Mouse (Mus musculus): Measurements from ENCODE around the gene Nexn. TPM values are rescaled to one million over a fixed set of nuclear protein-coding genes. Genes with fewer than 3 reads are reported as not detected.

Nexn gene
- polyA plus RNA-seq, 1 experiment from 2014 or later: 2.6 TPM

DNA sequence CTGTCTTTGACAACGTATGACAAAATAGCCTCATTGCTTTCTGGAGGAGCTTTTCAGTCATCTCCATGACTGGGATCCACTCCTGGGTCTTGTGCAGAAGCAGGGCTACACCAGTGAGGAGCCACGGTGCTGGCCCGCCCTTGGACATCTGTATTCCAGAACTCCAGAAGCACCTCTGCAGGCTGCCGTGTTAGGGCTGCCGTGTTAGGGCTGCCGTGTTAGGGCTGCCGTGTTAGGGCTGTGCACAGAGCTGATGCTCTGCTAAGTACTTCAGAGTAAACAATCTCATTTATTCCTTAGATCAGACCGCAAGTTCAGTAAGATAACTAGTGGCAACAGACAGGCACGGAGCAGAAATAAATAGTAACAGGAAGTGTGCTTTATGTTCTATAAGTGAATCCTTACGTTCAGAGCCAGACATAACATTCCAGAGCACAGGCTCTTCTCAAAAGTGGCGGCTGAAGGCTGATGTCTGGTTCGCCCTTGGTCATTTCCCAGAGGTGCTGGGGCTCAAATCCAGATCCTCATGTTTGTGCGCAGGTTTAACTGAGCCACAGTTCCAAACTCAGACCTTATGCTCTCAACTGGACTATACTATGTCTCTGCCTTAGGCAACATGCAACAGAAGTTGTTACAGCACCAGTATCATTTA, 27.5 kb upstream of the Nexn start:
- Histone ChIP-seq H3K27ac (no peak overlapping the region), H3K9ac (no peak overlapping the region), H3K4me3 (no peak overlapping the region), H3K27me3 (no peaks in the 10 kb centered on the region), H3K36me3 (ENCODE audit: poor library complexity, severe bottlenecking) (peaks cover 72% of the 10 kb centered on the region), H3K9me3 (replicated peaks) (no peaks in the 10 kb centered on the region), H3K4me2 (no peak overlapping the region), H3K4me1 (no peaks in the 10 kb centered on the region)
- 92% methylated on average over 13 of the region's 13 CpGs for WGBS
- ATAC-seq: no peak

DNA sequence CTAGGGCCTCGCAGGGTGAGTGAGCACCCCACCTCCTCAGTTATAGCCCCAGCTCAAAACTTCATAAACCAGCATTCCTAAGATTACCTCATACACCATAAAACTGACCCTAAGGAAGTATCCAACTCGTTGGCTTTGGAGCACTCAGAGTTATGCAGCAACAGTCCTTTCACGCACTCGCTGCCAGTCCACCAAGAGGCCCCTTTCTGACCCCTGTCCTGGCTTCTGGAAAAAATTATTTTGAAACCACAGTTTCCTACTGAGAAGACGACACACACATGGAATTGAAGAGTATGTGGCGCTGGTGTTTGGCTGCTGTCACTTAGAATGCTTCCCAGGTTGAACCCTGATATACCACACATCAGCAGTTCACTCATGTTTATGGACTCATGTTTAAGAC, 25.7 kb upstream of the Nexn start:
- 96% methylated on average over 6 of the region's 6 CpGs for WGBS
- ATAC-seq: no peak
- no peaks in the 10 kb centered on the region for H3K4me1 ChIP-seq

DNA sequence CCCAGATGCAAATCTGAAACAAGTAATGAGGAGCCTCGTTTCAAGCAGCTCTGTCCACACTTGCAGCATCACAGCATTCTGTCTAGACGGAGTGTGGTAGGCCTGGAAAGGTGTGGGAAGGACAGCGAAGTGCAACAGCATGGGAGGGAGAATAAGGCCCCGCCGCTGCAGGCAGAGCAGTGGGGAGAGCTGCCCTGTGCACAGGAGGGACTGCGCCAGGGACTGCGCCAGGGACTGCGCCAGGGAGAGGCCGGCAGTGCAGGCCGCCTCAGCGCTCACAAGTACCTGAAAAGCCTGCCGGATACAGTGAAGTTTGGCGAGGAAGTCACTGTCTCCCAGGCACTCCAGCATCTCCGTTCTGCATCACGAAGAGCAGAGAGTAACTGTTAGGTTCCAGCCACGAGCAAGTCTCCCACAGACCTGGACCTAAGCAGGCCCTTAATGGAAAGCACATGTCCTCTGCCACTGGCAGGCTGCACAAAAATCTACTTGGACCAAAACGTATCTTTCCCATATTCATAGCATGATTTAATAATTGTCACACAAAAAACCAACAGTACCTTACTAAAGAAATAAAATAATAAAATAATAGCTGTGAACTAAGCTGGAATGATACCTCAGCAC, 24.1 kb upstream of the Nexn start:
- H3K9me3 ChIP-seq (replicated peaks): no peaks in the 10 kb centered on the region
- no peak overlapping the region for H3K9ac ChIP-seq
- H3K27me3 ChIP-seq: no peaks in the 10 kb centered on the region
- H3K27ac ChIP-seq: no peak overlapping the region
- WGBS: 85% methylated on average over 17 of the region's 17 CpGs
- no peak overlapping the region for H3K4me2 ChIP-seq
- ATAC-seq: no peak
- H3K36me3 ChIP-seq (ENCODE audit: poor library complexity, severe bottlenecking): peaks cover 78% of the 10 kb centered on the region
- H3K4me3 ChIP-seq: no peak overlapping the region
- no peaks in the 10 kb centered on the region for H3K4me1 ChIP-seq

More for the DNA sequence above, 25.7 kb upstream of the Nexn start:
- H3K36me3 ChIP-seq (ENCODE audit: poor library complexity, severe bottlenecking): peaks cover 79% of the 10 kb centered on the region
- H3K27ac ChIP-seq: no peak overlapping the region
- no peaks in the 10 kb centered on the region for H3K27me3 ChIP-seq
- no peak overlapping the region for H3K9ac ChIP-seq
- no peak overlapping the region for H3K4me3 ChIP-seq
- no peaks in the 10 kb centered on the region for H3K9me3 ChIP-seq (replicated peaks)
- no peak overlapping the region for H3K4me2 ChIP-seq

DNA sequence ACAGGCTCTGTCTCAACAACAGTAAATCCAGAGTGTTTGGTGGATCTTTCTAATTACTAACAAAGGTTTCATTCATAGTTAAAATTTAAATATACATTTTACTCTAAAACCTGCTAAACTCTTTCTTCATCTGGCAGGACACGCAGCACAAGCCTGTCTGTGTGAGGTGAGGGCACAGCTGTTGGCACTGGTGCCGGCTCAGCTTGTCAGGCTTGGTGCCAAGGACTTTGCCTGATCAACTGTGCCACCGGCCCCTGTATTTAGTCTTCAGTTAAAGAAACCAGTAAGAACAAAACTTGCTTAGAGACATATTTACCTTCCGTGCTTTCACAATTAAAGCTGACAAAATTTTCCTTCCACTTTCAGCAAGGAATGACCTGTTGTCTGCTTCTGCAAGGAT, 22.6 kb upstream of the Nexn start:
- ATAC-seq: no peak
- WGBS: 85% methylated on average over 4 of the region's 4 CpGs
- no peaks in the 10 kb centered on the region for H3K9me3 ChIP-seq (replicated peaks)
- H3K27me3 ChIP-seq: no peaks in the 10 kb centered on the region
- H3K9ac ChIP-seq: no peak overlapping the region
- peaks cover 80% of the 10 kb centered on the region for H3K36me3 ChIP-seq (ENCODE audit: poor library complexity, severe bottlenecking)
- H3K4me2 ChIP-seq: no peak overlapping the region
- H3K4me3 ChIP-seq: no peak overlapping the region
- no peaks in the 10 kb centered on the region for H3K4me1 ChIP-seq
- H3K27ac ChIP-seq: no peak overlapping the region

DNA sequence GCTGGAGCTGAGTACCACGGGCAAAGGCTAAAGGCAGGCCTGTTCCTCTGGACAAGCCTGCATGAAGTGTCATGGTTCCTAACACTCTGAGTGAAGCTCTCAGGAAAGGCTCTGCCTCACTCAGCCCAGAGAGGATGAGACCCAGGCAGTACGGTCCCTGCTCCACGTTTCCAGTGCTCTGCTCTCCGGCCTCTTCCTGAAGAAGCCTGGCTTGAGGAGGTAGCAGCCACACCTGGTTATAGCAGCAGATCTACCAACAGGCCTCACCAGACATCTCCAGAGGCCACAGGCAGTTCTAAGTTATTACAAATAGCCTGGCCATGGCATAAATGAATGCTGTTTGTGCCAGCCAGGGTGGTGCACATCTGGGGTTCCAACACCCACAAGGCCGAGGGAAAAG, 22.1 kb upstream of the Nexn start:
- no peak for ATAC-seq
- Histone ChIP-seq H3K27me3 (no peaks in the 10 kb centered on the region), H3K27ac (no peak overlapping the region), H3K36me3 (ENCODE audit: poor library complexity, severe bottlenecking) (peaks cover 79% of the 10 kb centered on the region), H3K4me2 (no peak overlapping the region), H3K9me3 (replicated peaks) (no peaks in the 10 kb centered on the region), H3K4me1 (no peaks in the 10 kb centered on the region), H3K9ac (no peak overlapping the region), H3K4me3 (no peak overlapping the region)
- WGBS: 94% methylated on average over 5 of the region's 5 CpGs

DNA sequence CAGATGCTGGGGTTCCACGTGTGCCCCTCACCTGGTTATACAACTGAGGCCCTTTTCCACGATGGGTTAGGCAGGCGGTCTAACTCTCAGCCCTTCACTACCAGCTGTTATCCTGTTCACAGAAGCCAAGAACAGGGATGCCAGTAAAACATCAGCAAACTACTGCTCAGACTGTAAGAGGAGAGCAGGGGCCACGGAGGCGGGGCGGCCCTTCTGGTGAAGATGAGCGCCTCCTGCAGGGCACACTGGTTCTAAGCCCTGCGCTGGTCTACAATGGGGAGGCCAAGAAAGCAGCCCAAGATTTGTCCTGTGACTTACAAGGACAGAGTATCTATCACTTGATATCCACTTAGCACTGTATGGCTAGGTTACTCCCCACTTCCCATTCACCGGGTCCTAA, 21.7 kb upstream of the Nexn start:
- Histone ChIP-seq H3K36me3 (ENCODE audit: poor library complexity, severe bottlenecking) (peaks cover 82% of the 10 kb centered on the region), H3K4me3 (no peak overlapping the region), H3K9ac (no peak overlapping the region), H3K27ac (no peak overlapping the region), H3K4me1 (no peaks in the 10 kb centered on the region), H3K9me3 (replicated peaks) (no peaks in the 10 kb centered on the region), H3K4me2 (no peak overlapping the region), H3K27me3 (no peaks in the 10 kb centered on the region)
- no peak for ATAC-seq
- WGBS: 82% methylated on average over 9 of the region's 9 CpGs

DNA sequence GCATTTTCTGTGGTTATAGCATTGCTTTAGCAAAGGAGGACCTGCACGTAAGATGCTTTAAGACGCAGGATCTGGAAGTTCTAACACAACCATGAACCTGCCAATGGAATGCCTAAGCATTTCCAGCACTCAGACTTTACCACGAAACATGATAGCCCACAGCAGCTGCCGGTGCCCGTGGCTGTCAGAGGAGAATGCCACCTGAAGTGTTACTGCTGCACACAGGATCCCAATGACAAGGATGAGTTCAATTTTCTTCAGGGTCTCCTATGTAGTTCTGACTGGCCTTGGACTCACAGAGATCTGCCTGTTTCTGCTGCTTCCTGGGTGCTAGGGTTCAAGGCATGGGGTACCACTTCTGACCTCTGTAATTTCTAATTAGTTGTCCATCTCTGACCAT, 18.6 kb upstream of the Nexn start:
- ATAC-seq: no peak
- no peaks in the 10 kb centered on the region for H3K9me3 ChIP-seq (replicated peaks)
- no peak overlapping the region for H3K9ac ChIP-seq
- no peak overlapping the region for H3K4me2 ChIP-seq
- no peaks in the 10 kb centered on the region for H3K4me1 ChIP-seq
- no peaks in the 10 kb centered on the region for H3K27me3 ChIP-seq
- H3K4me3 ChIP-seq: no peak overlapping the region
- H3K27ac ChIP-seq: no peak overlapping the region
- 97% methylated on average over 5 of the region's 5 CpGs for WGBS
- H3K36me3 ChIP-seq (ENCODE audit: poor library complexity, severe bottlenecking): peaks cover 74% of the 10 kb centered on the region

DNA sequence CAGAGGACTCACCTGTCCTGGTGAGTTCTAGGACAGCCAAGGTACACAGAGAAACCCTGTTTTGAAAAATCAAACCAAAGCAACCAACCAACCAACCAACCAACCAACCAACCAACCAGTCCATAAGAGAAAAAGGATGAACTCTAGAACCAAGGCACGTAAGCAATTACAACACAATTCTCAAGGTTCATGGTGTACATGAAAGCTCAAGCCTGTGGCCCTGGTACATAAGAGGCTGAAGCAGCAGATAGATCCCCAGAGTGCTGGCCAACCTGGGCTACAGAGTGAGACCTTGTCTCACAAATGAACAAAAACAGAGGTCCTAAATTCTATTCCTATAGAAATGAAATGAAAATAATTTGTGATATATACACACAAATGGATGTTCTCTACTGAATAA, 18.2 kb upstream of the Nexn start:
- Histone ChIP-seq H3K4me2 (no peak overlapping the region), H3K36me3 (ENCODE audit: poor library complexity, severe bottlenecking) (peaks cover 71% of the 10 kb centered on the region)

DNA sequence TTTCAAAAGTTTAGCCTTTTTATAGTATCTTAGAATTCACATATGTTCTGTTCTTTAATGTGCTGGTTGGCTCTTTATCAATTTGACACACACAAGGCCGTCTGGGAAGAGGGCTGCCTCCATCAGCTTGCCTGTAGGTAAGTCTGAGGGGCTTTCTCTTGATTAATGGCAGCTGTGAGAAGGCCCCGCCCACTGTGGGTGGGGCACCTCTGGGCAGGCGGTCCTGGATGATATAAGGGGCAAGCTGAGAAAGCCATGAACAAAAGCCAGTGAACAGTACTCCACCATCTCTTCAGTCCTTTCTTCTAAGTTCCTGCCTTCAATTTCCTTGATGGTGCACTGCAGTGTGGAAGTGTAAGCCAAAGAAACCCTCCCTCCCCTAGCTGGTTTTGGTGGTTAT, 16.0 kb upstream of the Nexn start:
- no peak for ATAC-seq
- no peak overlapping the region for H3K4me2 ChIP-seq
- H3K27ac ChIP-seq: no peak overlapping the region
- H3K27me3 ChIP-seq: no peaks in the 10 kb centered on the region
- H3K36me3 ChIP-seq (ENCODE audit: poor library complexity, severe bottlenecking): peaks cover 62% of the 10 kb centered on the region
- H3K4me3 ChIP-seq: no peak overlapping the region
- no peak overlapping the region for H3K9ac ChIP-seq
- 41% methylated on average over 3 of the region's 3 CpGs for WGBS
- no peaks in the 10 kb centered on the region for H3K9me3 ChIP-seq (replicated peaks)
- H3K4me1 ChIP-seq: no peaks in the 10 kb centered on the region

More for the DNA sequence above, 18.2 kb upstream of the Nexn start:
- no peak for ATAC-seq
- H3K27ac ChIP-seq: no peak overlapping the region
- 97% methylated on average over 1 of the region's 1 CpGs for WGBS
- no peaks in the 10 kb centered on the region for H3K27me3 ChIP-seq
- H3K9ac ChIP-seq: no peak overlapping the region
- no peaks in the 10 kb centered on the region for H3K4me1 ChIP-seq
- H3K4me3 ChIP-seq: no peak overlapping the region
- H3K9me3 ChIP-seq (replicated peaks): no peaks in the 10 kb centered on the region

DNA sequence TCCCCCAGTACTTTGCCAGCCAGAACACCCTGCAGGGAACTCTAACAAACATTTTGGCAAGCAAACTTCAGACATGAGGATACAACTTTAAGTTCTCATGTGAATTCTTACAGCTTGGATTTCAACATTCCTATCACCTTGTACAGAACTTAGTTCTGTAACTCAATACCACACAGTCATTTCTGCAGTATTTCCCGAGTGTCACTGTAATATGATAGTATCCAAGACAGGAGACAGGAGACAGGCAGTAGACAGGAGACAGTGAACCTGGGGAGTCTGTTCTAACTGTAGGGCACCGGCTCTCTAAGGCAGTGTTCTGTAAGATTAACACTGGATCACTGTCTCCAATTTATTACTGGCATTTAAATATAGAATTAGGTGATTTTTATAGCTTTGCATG, 12.3 kb upstream of the Nexn start:
- H3K4me2 ChIP-seq: no peak overlapping the region
- WGBS: 82% methylated on average over 2 of the region's 2 CpGs
- no peak for ATAC-seq

DNA sequence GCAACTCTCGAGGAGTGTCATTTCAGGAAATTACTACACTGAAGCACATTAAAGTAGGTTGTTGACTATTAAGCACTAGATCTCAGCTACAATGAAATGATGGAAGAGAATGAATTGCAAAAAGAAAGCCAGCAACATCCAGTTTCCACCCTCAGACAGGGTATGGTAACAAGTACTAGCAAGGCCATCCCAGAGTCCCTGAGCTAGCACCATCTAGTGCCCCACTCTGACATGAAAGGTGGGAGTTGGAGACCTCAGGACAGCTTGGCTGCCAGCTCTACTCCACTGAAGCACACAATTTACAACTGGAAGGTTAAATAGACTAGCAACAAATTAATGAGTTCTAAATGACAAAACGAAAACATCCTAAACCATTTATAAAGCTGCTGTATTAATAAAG, 11.8 kb upstream of the Nexn start:
- Histone ChIP-seq H3K27ac (no peak overlapping the region), H3K4me1 (no peaks in the 10 kb centered on the region), H3K27me3 (no peaks in the 10 kb centered on the region), H3K4me3 (no peak overlapping the region), H3K36me3 (ENCODE audit: poor library complexity, severe bottlenecking) (peaks cover 46% of the 10 kb centered on the region), H3K4me2 (no peak overlapping the region), H3K9ac (no peak overlapping the region), H3K9me3 (replicated peaks) (no peaks in the 10 kb centered on the region)
- 93% methylated on average over 2 of the region's 2 CpGs for WGBS
- no peak for ATAC-seq

More for the DNA sequence above, 12.3 kb upstream of the Nexn start:
- Histone ChIP-seq H3K9ac (no peak overlapping the region), H3K9me3 (replicated peaks) (no peaks in the 10 kb centered on the region), H3K36me3 (ENCODE audit: poor library complexity, severe bottlenecking) (peaks cover 46% of the 10 kb centered on the region), H3K4me1 (no peaks in the 10 kb centered on the region), H3K27me3 (no peaks in the 10 kb centered on the region), H3K4me3 (no peak overlapping the region), H3K27ac (no peak overlapping the region)

DNA sequence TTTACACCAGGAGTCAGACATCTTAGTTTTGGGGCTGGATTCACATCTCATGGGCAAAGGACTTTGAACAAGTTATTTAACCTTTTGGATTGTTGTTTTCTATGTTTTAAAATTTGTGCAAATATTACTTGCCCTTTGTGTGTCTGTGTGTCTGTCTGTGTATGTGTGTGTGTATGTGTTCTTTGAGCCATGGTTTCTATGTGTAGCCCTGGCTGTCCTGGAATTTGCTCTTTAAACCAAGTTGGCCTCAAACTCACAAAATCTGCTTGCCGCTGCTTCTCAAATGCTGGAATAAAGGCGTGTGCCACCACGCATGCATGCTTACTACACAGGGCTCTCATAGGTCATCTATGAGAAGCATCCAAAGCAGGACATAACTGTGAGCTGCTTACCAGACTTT, 10.8 kb upstream of the Nexn start:
- WGBS: 100% methylated on average over 3 of the region's 3 CpGs
- Histone ChIP-seq H3K36me3 (ENCODE audit: poor library complexity, severe bottlenecking) (peaks cover 38% of the 10 kb centered on the region), H3K9me3 (replicated peaks) (no peaks in the 10 kb centered on the region), H3K9ac (no peak overlapping the region), H3K27me3 (no peaks in the 10 kb centered on the region), H3K4me1 (no peaks in the 10 kb centered on the region), H3K4me2 (no peak overlapping the region), H3K4me3 (no peak overlapping the region), H3K27ac (no peak overlapping the region)
- no peak for ATAC-seq

DNA sequence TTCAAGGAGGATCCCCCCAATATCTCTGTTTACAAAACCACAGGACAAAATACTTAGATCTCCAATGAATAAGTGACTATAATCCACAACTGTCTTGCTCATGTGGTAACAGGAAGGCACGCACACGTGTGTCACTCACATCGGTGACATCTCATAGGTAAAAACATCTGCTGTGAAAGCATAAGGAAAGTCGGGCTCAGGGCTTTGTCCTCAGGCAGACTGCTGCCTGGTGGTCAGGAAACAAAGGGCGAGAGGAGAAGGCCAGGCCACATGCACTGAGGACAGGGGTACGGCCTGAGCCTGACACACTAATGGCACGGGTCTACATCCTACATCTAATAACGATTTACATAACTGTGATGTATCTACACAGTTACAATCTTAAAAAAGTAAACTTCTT, 8.9 kb upstream of the Nexn start:
- 73% methylated on average over 8 of the region's 8 CpGs for WGBS
- H3K27ac ChIP-seq: no peak overlapping the region
- H3K27me3 ChIP-seq: no peaks in the 10 kb centered on the region
- H3K9me3 ChIP-seq (replicated peaks): no peaks in the 10 kb centered on the region
- no peaks in the 10 kb centered on the region for H3K4me1 ChIP-seq
- no peak overlapping the region for H3K9ac ChIP-seq
- no peak for ATAC-seq
- H3K4me2 ChIP-seq: no peak overlapping the region
- no peak overlapping the region for H3K4me3 ChIP-seq
- H3K36me3 ChIP-seq (ENCODE audit: poor library complexity, severe bottlenecking): peaks cover 30% of the 10 kb centered on the region

All from forebrain, embryonic 13.5 days (tissue).